Mouse (Mus musculus): Measurements from ENCODE around the gene Fbxo30. TPM values are rescaled to one million over a fixed set of nuclear protein-coding genes. Genes with fewer than 3 reads are reported as not detected.
A peak's percentile ranks its signal among the peaks of the same experiment; 100 is the strongest.

The Fbxo30 gene
- polyA plus RNA-seq, 2 experiments: 12.3 to 38.4 TPM

DNA sequence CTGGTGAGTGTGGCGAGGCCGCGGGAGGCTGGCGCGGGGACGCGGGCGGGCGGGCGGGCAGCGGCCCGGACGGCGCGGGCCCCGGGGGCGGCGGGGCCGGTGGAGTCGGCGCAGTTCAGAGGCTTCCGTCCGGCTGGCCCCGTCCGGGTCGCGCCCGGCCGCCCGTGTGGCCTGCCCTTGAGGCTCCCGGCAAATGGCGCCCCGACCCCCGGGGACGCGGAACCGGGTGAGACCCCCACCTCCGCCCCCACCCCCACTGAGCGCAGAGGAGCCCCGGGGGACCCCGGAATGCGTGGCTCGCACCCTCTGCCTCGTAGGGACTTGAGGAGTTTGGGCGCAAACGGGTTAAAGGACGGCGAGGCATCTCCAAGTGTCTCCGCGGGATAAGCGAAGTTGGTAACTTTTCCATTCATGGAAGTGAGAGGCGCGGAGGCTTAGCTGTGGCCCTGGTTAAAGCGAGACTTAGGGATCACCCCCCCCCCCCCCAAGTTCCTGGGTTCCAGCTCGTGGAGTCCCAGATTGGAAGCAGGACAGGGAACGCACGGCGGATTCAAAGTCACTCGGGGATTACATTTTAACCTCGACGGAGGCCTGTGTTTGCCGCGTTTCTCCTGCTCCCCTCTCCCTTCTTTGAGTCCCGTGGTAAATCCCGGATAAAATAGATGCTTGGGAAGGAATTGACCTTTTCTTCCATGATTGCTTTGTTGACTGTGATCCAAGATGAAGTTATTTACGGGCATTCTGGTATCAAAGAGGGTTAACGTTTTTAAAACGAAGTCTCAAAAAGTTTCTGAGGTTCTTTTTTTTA lies 572 bp downstream of the Fbxo30 start:
- peak overlapping the region; percentile 100 for H3K9ac ChIP-seq (replicated peaks)
- ATAC-seq (ENCODE audit: insufficient read depth) (peak; percentile 43; the same call in 1 of the 2 replicates), DNase-seq (ENCODE audit: low read depth in 3 of 3, low spot score in 3 of 3) (peak; percentile 16 to 41 (median 31))
- H3K4me1 ChIP-seq (replicated peaks; ENCODE audit: control insufficient read depth in 2 of 2, insufficient read depth in 2 of 2, low read length in 1 of 2): peaks cover 11 to 13% of the 10 kb centered on the region in 2 experiments
- under 1% methylated on average over 53 of the region's 68 CpGs for WGBS (ENCODE audit: insufficient replicate concordance)
- no peaks in the 10 kb centered on the region for H3K9me3 ChIP-seq (ENCODE audit: control insufficient read depth, low read length)
- peak overlapping the region; percentile 93 for H3K27ac ChIP-seq
- no peaks in the 10 kb centered on the region; the same call in 1 of the 2 replicates for H3K36me3 ChIP-seq (replicated peaks; ENCODE audit: control insufficient read depth, insufficient read depth, low read depth)
- peak overlapping the region; percentile 99 to 100 for H3K4me3 ChIP-seq (ENCODE audit: insufficient read depth in 1 of 2, low read depth in 2 of 2, low read length in 2 of 2)
- H3K27me3 ChIP-seq (ENCODE audit: control insufficient read depth, insufficient read depth, low read length): no peaks in the 10 kb centered on the region
- TF ChIP-seq EP300 (IDR thresholded peaks at IDR 0.05; ENCODE audit: low read depth) (no peak), CTCF (IDR thresholded peaks at IDR 0.05; ENCODE audit: low read depth) (no peak)
- peak overlapping the region; percentile 64 for H3K4me2 ChIP-seq (ENCODE audit: low read depth)

GRCm38 (mm10) chr10:11282306-11282631 lies 1.1 kb downstream of the Fbxo30 start:
- no peaks in the 10 kb centered on the region for H3K27me3 ChIP-seq (ENCODE audit: control insufficient read depth, insufficient read depth, low read length)
- 0% methylated on average over 4 of the region's 4 CpGs for WGBS (ENCODE audit: insufficient replicate concordance)
- ATAC-seq (ENCODE audit: insufficient read depth): no peak
- peak overlapping the region; percentile 64 for H3K4me2 ChIP-seq (ENCODE audit: low read depth)
- no peak for TF ChIP-seq CTCF (IDR thresholded peaks at IDR 0.05; ENCODE audit: low read depth)
- TF ChIP-seq EP300 (IDR thresholded peaks at IDR 0.05; ENCODE audit: low read depth): 0 out of 2 replicates have a peak, but pooled peaks have one; percentile 27
- H3K9me3 ChIP-seq (ENCODE audit: control insufficient read depth, low read length): no peaks in the 10 kb centered on the region
- peak; percentile 48 to 65 (median 55) for DNase-seq (ENCODE audit: low read depth in 3 of 3, low spot score in 3 of 3)
- peak overlapping the region; percentile 93 for H3K27ac ChIP-seq
- peaks cover 11 to 14% of the 10 kb centered on the region in 2 experiments for H3K4me1 ChIP-seq (replicated peaks; ENCODE audit: control insufficient read depth in 2 of 2, insufficient read depth in 2 of 2, low read length in 1 of 2)
- peak overlapping the region; percentile 100 for H3K9ac ChIP-seq (replicated peaks)
- no peaks in the 10 kb centered on the region; the same call in 1 of the 2 replicates for H3K36me3 ChIP-seq (replicated peaks; ENCODE audit: control insufficient read depth, insufficient read depth, low read depth)
- peak overlapping the region; percentile 99 to 100 for H3K4me3 ChIP-seq (ENCODE audit: insufficient read depth in 1 of 2, low read depth in 2 of 2, low read length in 2 of 2)

DNA sequence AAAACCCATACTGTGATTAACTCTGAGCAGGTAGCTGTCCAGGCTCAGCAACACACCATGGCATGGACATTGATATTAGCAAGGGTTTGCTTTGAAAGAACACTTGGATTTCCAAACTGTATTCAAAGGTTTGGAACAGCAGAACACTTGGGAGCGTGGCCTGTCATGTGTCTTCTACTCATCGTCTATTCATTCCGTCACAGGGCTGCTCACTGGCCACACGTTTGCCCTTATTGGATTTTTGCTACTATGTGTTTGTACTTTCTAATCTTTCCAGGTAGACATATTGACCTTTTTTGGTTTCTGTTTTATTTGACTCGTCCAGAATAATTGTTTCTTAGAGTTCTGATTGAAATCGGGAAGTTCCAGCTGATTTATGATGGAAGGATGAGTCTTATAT lies 17.3 kb downstream of the Fbxo30 start:
- Histone ChIP-seq H3K4me1 (replicated peaks; ENCODE audit: control insufficient read depth in 2 of 2, insufficient read depth in 2 of 2, low read length in 1 of 2) (no peaks in the 10 kb centered on the region), H3K9me3 (ENCODE audit: control insufficient read depth, low read length) (no peaks in the 10 kb centered on the region), H3K36me3 (replicated peaks; ENCODE audit: control insufficient read depth, insufficient read depth, low read depth) (peaks cover 36% of the 10 kb centered on the region), H3K27me3 (ENCODE audit: control insufficient read depth, insufficient read depth, low read length) (no peaks in the 10 kb centered on the region), H3K4me2 (ENCODE audit: low read depth) (no peak overlapping the region), H3K9ac (replicated peaks) (no peak overlapping the region), H3K27ac (no peak overlapping the region), H3K4me3 (ENCODE audit: insufficient read depth in 1 of 2, low read depth in 2 of 2, low read length in 2 of 2) (no peak overlapping the region)
- DNase-seq (ENCODE audit: low read depth in 3 of 3, low spot score in 3 of 3) (no peak), ATAC-seq (ENCODE audit: insufficient read depth) (no peak)
- no peak for TF ChIP-seq CTCF (IDR thresholded peaks at IDR 0.05; ENCODE audit: low read depth)
- TF ChIP-seq EP300 (IDR thresholded peaks at IDR 0.05; ENCODE audit: low read depth): no peak
- 82% methylated on average over 6 of the region's 6 CpGs for WGBS (ENCODE audit: insufficient replicate concordance)

DNA sequence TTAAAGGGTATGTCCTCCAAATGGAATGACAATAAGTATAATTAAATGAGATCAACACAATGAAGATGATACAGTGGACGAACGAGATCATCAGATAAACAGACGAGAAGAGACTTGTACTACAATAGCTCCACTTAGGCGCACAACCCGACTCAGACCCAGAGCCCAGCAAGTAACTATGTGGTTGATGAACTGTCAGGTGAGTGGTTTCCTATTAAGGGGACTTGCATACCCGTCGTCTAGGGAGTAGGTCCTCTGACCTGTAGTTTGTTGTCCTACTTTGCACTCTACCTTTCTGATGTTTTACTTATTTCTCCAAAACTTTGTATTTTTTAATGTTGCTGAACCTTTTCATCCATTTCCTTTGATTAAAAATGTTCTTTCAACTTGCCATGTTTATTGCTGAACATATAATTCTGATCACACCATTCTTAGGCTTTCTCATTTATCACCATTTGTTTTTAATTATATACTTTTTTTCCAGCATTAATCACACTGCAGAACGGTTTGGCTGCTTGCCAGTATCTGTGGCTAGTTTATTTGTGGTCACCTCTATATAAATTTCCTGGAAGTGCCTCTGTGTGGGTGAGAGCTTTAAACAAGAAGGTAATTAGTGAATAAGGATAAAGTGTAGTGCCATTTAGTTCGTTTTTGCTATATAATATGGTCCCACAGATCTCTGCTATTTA lies 24.4 kb downstream of the Fbxo30 start:
- DNase-seq (ENCODE audit: low read depth in 3 of 3, low spot score in 3 of 3): no peak
- H3K4me3 ChIP-seq (ENCODE audit: insufficient read depth in 1 of 2, low read depth in 2 of 2, low read length in 2 of 2): no peak overlapping the region
- H3K36me3 ChIP-seq (replicated peaks; ENCODE audit: control insufficient read depth, insufficient read depth, low read depth): peaks cover under 1% of the 10 kb centered on the region
- no peaks in the 10 kb centered on the region for H3K9me3 ChIP-seq (ENCODE audit: control insufficient read depth, low read length)
- H3K27ac ChIP-seq: no peak overlapping the region
- H3K4me2 ChIP-seq (ENCODE audit: low read depth): no peak overlapping the region
- H3K27me3 ChIP-seq (ENCODE audit: control insufficient read depth, insufficient read depth, low read length): no peaks in the 10 kb centered on the region
- TF ChIP-seq CTCF (IDR thresholded peaks at IDR 0.05; ENCODE audit: low read depth) (no peak), EP300 (IDR thresholded peaks at IDR 0.05; ENCODE audit: low read depth) (no peak)
- H3K9ac ChIP-seq (replicated peaks): no peak overlapping the region
- peaks cover 2 to 4% of the 10 kb centered on the region in 2 experiments; a peak in 1 of 4 replicates for H3K4me1 ChIP-seq (replicated peaks; ENCODE audit: control insufficient read depth in 2 of 2, insufficient read depth in 2 of 2, low read length in 1 of 2)
- ATAC-seq (ENCODE audit: insufficient read depth): no peak
- 70% methylated on average over 9 of the region's 9 CpGs for WGBS (ENCODE audit: insufficient replicate concordance)

- WGBS (ENCODE audit: insufficient replicate concordance): 59% methylated on average over 2 of the region's 2 CpGs
- Histone ChIP-seq H3K27me3 (ENCODE audit: control insufficient read depth, insufficient read depth, low read length) (no peaks in the 10 kb centered on the region), H3K4me2 (ENCODE audit: low read depth) (no peak overlapping the region), H3K27ac (no peak overlapping the region), H3K4me1 (replicated peaks; ENCODE audit: control insufficient read depth in 2 of 2, insufficient read depth in 2 of 2, low read length in 1 of 2) (peaks cover 4 to 6% of the 10 kb centered on the region in 2 experiments; a peak in 1 of 4 replicates), H3K9ac (replicated peaks) (no peak overlapping the region), H3K9me3 (ENCODE audit: control insufficient read depth, low read length) (no peaks in the 10 kb centered on the region), H3K4me3 (ENCODE audit: insufficient read depth in 1 of 2, low read depth in 2 of 2, low read length in 2 of 2) (no peak overlapping the region), H3K36me3 (replicated peaks; ENCODE audit: control insufficient read depth, insufficient read depth, low read depth) (no peaks in the 10 kb centered on the region)
- DNase-seq (ENCODE audit: low read depth in 3 of 3, low spot score in 3 of 3) (no peak), ATAC-seq (ENCODE audit: insufficient read depth) (no peak)
- TF ChIP-seq EP300 (IDR thresholded peaks at IDR 0.05; ENCODE audit: low read depth) (no peak), CTCF (IDR thresholded peaks at IDR 0.05; ENCODE audit: low read depth) (no peak)
These were observed 24.9 kb downstream of the Fbxo30 start for GRCm38 (mm10) chr10:11306054-11306367.
